Mouse (Mus musculus): ENCODE data around the gene Cmbl. TPM values are rescaled to one million over a fixed set of nuclear protein-coding genes. Genes with fewer than 3 reads are reported as not detected.
"Not testable (repeated sequence)": the region's sequence is repeated elsewhere in the genome, so short reads cannot be mapped to it uniquely, and the experiment has no call there.

Cmbl gene
- polyA plus RNA-seq, 1 experiment, result not detected

- H3K27me3 ChIP-seq (replicated peaks), result peaks cover 2% of the 10 kb centered on the region
- no peaks in the 10 kb centered on the region for H3K36me3 ChIP-seq (replicated peaks; ENCODE audit: low read length)
- H3K9me3 ChIP-seq, result no peaks in the 10 kb centered on the region
- H3K4me1 ChIP-seq, result peaks cover 46% of the 10 kb centered on the region
- H3K4me3 ChIP-seq (replicated peaks), result no peak overlapping the region
- TF ChIP-seq GATA1 (IDR thresholded peaks at IDR 0.05; ENCODE audit: borderline replicate concordance, low read length) (no peak), FLI1 (IDR thresholded peaks at IDR 0.05; ENCODE audit: low read length) (no peak)
Observed at GRCm38 (mm10) chr15:31573287-31573686, 8.1 kb downstream of the Cmbl start.

GRCm38 (mm10) chr15:31573692-31574091, 8.5 kb downstream of the Cmbl start:
- H3K27me3 ChIP-seq (replicated peaks), result peaks cover 2% of the 10 kb centered on the region
- peaks cover 42% of the 10 kb centered on the region for H3K4me1 ChIP-seq
- no peaks in the 10 kb centered on the region for H3K9me3 ChIP-seq
- TF ChIP-seq FLI1 (IDR thresholded peaks at IDR 0.05; ENCODE audit: low read length) (no peak), GATA1 (IDR thresholded peaks at IDR 0.05; ENCODE audit: borderline replicate concordance, low read length) (no peak)
- H3K36me3 ChIP-seq (replicated peaks; ENCODE audit: low read length), result no peaks in the 10 kb centered on the region
- H3K4me3 ChIP-seq (replicated peaks), result no peak overlapping the region

DNA sequence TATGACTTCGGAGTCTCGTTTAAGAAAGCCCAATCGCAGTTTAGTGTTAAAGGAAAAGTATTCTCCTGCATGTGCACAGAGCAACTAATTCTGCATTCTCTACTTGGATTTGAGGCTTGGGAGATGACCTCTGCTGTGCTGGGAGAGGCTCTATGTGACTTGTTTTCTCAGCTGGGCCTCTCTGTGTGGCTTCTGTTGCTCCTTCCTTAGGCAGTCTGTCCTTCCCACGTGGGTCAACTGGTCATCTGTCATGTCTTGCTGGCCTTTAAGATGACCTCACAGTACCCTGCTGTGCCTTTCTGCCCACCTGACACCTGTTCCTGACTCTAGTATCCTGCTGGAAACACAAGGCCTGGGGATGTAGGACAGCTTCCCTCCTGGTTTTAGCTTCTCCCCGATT, 10.9 kb downstream of the Cmbl start:
- H3K4me1 ChIP-seq, result peaks cover 21% of the 10 kb centered on the region
- no peak overlapping the region for H3K4me3 ChIP-seq (replicated peaks)
- no peaks in the 10 kb centered on the region for H3K27me3 ChIP-seq (replicated peaks)
- H3K36me3 ChIP-seq (replicated peaks; ENCODE audit: low read length), result no peaks in the 10 kb centered on the region
- no peaks in the 10 kb centered on the region for H3K9me3 ChIP-seq
- TF ChIP-seq FLI1 (IDR thresholded peaks at IDR 0.05; ENCODE audit: low read length), result no peak
- TF ChIP-seq GATA1 (IDR thresholded peaks at IDR 0.05; ENCODE audit: borderline replicate concordance, low read length), result no peak

GRCm38 (mm10) chr15:31581086-31581485, 15.9 kb downstream of the Cmbl start:
- H3K4me1 ChIP-seq, result peaks cover 31% of the 10 kb centered on the region
- not testable (repeated sequence) for H3K27me3 ChIP-seq (replicated peaks); H3K9me3 ChIP-seq; H3K4me3 ChIP-seq (replicated peaks); H3K36me3 ChIP-seq (replicated peaks; ENCODE audit: low read length)

GRCm38 (mm10) chr15:31583304-31584085, 18.3 kb downstream of the Cmbl start:
- Histone ChIP-seq H3K4me1 (peaks cover 48% of the 10 kb centered on the region), H3K27me3 (replicated peaks) (no peaks in the 10 kb centered on the region)
- TF ChIP-seq FLI1 (IDR thresholded peaks at IDR 0.05; ENCODE audit: low read length) (no peak), GATA1 (IDR thresholded peaks at IDR 0.05; ENCODE audit: borderline replicate concordance, low read length) (no peak)

DNA sequence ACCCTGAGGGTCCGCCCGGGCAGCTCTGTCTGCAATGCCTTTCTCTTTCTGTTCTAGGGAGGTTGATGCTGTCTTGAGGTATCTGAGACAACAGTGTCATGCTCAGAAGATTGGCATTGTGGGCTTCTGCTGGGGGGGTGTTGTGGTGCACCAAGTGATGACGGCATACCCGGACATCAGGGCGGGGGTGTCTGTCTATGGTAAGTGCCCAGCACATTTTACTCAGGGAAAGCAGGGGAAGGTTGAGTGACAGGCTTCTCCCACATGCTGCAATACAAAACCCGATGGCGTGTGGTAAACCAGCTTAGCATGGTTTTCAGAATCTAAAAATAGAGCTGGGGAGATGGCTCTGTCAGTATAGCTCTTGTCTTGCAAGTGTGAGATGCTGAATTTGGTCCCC, 20.0 kb downstream of the Cmbl start:
- no peaks in the 10 kb centered on the region for H3K9me3 ChIP-seq

More at GRCm38 (mm10) chr15:31583304-31584085, 18.3 kb downstream of the Cmbl start:
- no peak overlapping the region for H3K4me3 ChIP-seq (replicated peaks)
- peaks cover 4% of the 10 kb centered on the region for H3K36me3 ChIP-seq (replicated peaks; ENCODE audit: low read length)
- no peaks in the 10 kb centered on the region for H3K9me3 ChIP-seq

GRCm38 (mm10) chr15:31586088-31586487, 20.9 kb downstream of the Cmbl start:
- Histone ChIP-seq H3K36me3 (replicated peaks; ENCODE audit: low read length) (peaks cover 30% of the 10 kb centered on the region), H3K9me3 (no peaks in the 10 kb centered on the region), H3K4me1 (peaks cover 48% of the 10 kb centered on the region), H3K27me3 (replicated peaks) (no peaks in the 10 kb centered on the region), H3K4me3 (replicated peaks) (no peak overlapping the region)
- no peak for TF ChIP-seq GATA1 (IDR thresholded peaks at IDR 0.05; ENCODE audit: borderline replicate concordance, low read length)
- no peak for TF ChIP-seq FLI1 (IDR thresholded peaks at IDR 0.05; ENCODE audit: low read length)

More for the DNA sequence above, 20.0 kb downstream of the Cmbl start:
- peaks cover 22% of the 10 kb centered on the region for H3K36me3 ChIP-seq (replicated peaks; ENCODE audit: low read length)
- TF ChIP-seq FLI1 (IDR thresholded peaks at IDR 0.05; ENCODE audit: low read length) (no peak), GATA1 (IDR thresholded peaks at IDR 0.05; ENCODE audit: borderline replicate concordance, low read length) (no peak)
- H3K27me3 ChIP-seq (replicated peaks), result no peaks in the 10 kb centered on the region
- H3K4me3 ChIP-seq (replicated peaks), result peak overlapping the region; percentile 74
- H3K4me1 ChIP-seq, result peaks cover 48% of the 10 kb centered on the region

DNA sequence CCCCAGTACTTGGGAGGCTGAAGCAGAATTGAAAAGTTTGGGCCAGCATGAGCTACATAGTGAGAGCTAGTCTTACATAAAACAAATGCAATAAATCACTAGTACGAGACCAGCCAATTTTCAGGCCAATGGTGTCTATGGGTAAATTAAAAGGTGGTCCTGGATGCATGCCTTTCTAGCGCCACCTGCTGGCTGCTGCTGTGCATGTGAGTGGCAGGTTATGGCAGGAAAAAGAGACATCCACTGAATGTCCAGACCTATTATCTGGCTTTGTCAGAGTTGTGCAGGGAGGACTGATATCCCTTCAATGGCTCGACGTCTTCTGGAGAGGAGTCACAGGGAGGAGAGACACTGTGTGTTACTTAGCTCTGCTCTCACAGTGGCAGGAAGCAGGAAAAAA, 21.3 kb downstream of the Cmbl start:
- no peaks in the 10 kb centered on the region for H3K27me3 ChIP-seq (replicated peaks)
- peaks cover 48% of the 10 kb centered on the region for H3K4me1 ChIP-seq
- TF ChIP-seq FLI1 (IDR thresholded peaks at IDR 0.05; ENCODE audit: low read length), result no peak
- TF ChIP-seq GATA1 (IDR thresholded peaks at IDR 0.05; ENCODE audit: borderline replicate concordance, low read length), result no peak
- H3K4me3 ChIP-seq (replicated peaks), result peak overlapping the region; percentile 70
- H3K36me3 ChIP-seq (replicated peaks; ENCODE audit: low read length), result peaks cover 34% of the 10 kb centered on the region
- H3K9me3 ChIP-seq, result no peaks in the 10 kb centered on the region

DNA sequence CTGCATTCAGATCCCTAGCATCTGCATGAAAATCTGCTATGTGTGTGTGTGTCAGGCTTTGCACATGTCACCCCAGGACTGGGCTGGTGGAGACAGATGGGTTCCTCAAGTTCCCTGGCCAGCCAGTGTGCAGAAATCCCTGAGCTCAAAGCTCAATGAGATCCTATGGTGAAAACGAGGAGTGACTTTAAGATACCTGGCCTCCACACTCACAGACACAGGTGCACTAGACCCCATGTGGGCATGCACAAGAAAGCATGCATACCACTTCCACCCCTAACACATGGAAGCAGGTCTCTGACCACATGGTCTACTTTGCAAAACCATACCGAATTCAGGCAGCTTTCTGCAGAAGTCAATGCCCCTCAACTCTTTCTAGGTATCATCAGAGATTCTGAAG, 22.6 kb downstream of the Cmbl start:
- Histone ChIP-seq H3K27me3 (replicated peaks) (no peaks in the 10 kb centered on the region), H3K36me3 (replicated peaks; ENCODE audit: low read length) (peaks cover 47% of the 10 kb centered on the region), H3K9me3 (no peaks in the 10 kb centered on the region), H3K4me1 (peaks cover 48% of the 10 kb centered on the region), H3K4me3 (replicated peaks) (no peak overlapping the region)
- no peak for TF ChIP-seq GATA1 (IDR thresholded peaks at IDR 0.05; ENCODE audit: borderline replicate concordance, low read length)
- TF ChIP-seq FLI1 (IDR thresholded peaks at IDR 0.05; ENCODE audit: low read length), result no peak

DNA sequence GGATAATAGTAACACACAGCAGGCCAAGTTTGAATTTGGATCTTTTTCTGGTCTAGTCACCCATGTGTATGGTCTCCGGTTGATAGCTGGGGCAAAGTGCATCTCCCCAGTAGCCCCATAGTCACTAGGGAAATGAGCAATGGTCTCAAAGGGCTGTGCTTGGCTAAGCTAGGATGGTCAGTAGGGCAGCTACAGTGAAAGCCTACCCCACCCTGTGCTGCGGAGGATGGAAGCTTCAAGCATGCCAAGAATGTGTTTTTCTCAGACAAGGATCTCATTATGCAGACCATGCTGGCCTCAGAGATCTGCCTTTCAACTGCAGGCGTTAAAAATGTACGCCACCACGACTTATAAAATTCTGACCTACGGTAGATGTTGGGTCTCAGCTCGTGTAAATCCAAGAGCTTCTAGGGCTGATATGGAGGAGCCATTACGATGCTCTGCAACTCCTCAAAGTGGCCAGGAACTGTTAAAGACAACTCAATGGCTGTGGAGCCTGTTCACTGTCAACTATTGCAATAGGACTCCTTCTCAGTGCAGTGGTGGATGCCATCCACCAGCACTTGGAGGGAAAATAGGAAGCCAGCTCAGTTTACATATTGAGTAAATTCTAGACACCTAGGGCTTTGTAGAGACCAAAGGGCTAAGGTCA, 23.9 kb downstream of the Cmbl start:
- TF ChIP-seq FLI1 (IDR thresholded peaks at IDR 0.05; ENCODE audit: low read length), result no peak
- no peak for TF ChIP-seq GATA1 (IDR thresholded peaks at IDR 0.05; ENCODE audit: borderline replicate concordance, low read length)
- Histone ChIP-seq H3K36me3 (replicated peaks; ENCODE audit: low read length) (peaks cover 60% of the 10 kb centered on the region), H3K4me3 (replicated peaks) (no peak overlapping the region), H3K4me1 (peaks cover 39% of the 10 kb centered on the region), H3K9me3 (no peaks in the 10 kb centered on the region), H3K27me3 (replicated peaks) (no peaks in the 10 kb centered on the region)
